Mouse (Mus musculus) myocyte (in vitro differentiated cells): Measurements from ENCODE around the gene Adam11. TPM values are rescaled to one million over a fixed set of nuclear protein-coding genes. Genes with fewer than 3 reads are reported as not detected.

Source experiments
- H3K27me3 ChIP-seq: one replicate; pipeline ENCODE4 v1.6.1; 2011; ENCODE audit not compliant: control insufficient read depth, insufficient read depth, insufficient read length
- H3K36me3 ChIP-seq: one replicate; pipeline ENCODE4 v1.6.1; 2011; ENCODE audit not compliant: control insufficient read depth, insufficient read depth
- H3K4me2 ChIP-seq: one replicate; pipeline ENCODE4 v1.6.1; 2011; ENCODE audit warnings: low read depth, control low read depth
- H3K4me3 ChIP-seq: one replicate; pipeline ENCODE4 v1.5.1; 2011; ENCODE audit warnings: mild to moderate bottlenecking, control low read depth, moderate library complexity
- H3K79me2 ChIP-seq: one replicate; pipeline ENCODE4 v1.6.1; 2011; ENCODE audit not compliant: control insufficient read depth, insufficient read depth
- H3ac ChIP-seq: one replicate; pipeline ENCODE4 v1.6.1; 2011; ENCODE audit not compliant: control insufficient read depth, insufficient read length
- CEBPB ChIP-seq: IDR thresholded peaks from 2 replicates; pipeline ENCODE4 v1.6.1; 2011; ENCODE audit warnings: mild to moderate bottlenecking, moderate library complexity; ENCODE audit not compliant: poor library complexity, insufficient read depth, severe bottlenecking
- E2F4 ChIP-seq: IDR thresholded peaks from one replicate; pipeline ENCODE4 v1.6.1; 2011; ENCODE audit warnings: mild to moderate bottlenecking, control low read depth, moderate library complexity; ENCODE audit not compliant: insufficient read depth
- MAX ChIP-seq: IDR thresholded peaks from one replicate; pipeline ENCODE4 v1.6.1; 2011; ENCODE audit warnings: low read depth, mild to moderate bottlenecking, control low read depth
- MYOD1 ChIP-seq, 3 experiments: IDR thresholded peaks; one replicate each; pipeline ENCODE4 v1.6.1; 2011; ENCODE audit warnings: control low read depth in 2 of 3, low read depth in 2 of 3, mild to moderate bottlenecking in 2 of 3, moderate library complexity in 1 of 3; ENCODE audit not compliant: insufficient read length in 2 of 3, control insufficient read depth in 1 of 3
- MYOG ChIP-seq, 3 experiments: IDR thresholded peaks; one replicate each; pipeline ENCODE4 v1.6.1; 2011; ENCODE audit warnings: control low read depth in 2 of 3, low read depth in 2 of 3, mild to moderate bottlenecking in 2 of 3; ENCODE audit not compliant: insufficient read length in 2 of 3, control insufficient read depth in 1 of 3, insufficient read depth in 1 of 3
- POLR2A ChIP-seq: IDR thresholded peaks from one replicate; pipeline ENCODE4 v1.6.1; 2011; ENCODE audit warnings: low read depth, mild to moderate bottlenecking, control low read depth, moderate library complexity; ENCODE audit not compliant: insufficient read length
- POLR2AphosphoS2 ChIP-seq: IDR thresholded peaks from one replicate; pipeline ENCODE4 v1.6.1; 2011; ENCODE audit warnings: low read depth, control low read depth; ENCODE audit not compliant: insufficient read length
- REST ChIP-seq: IDR thresholded peaks from one replicate; pipeline ENCODE4 v1.6.1; 2011; ENCODE audit warnings: mild to moderate bottlenecking, control low read depth, moderate library complexity; ENCODE audit not compliant: insufficient read depth, insufficient read length
- SRF ChIP-seq: IDR thresholded peaks from one replicate; pipeline ENCODE4 v1.6.1; 2011; ENCODE audit warnings: low read depth; ENCODE audit not compliant: control insufficient read depth, insufficient read length
- TCF12 ChIP-seq: IDR thresholded peaks from one replicate; pipeline ENCODE4 v1.6.1; 2011; ENCODE audit warnings: mild to moderate bottlenecking, control low read depth; ENCODE audit not compliant: poor library complexity, insufficient read depth, severe bottlenecking
- TCF3 ChIP-seq: IDR thresholded peaks from one replicate; pipeline ENCODE4 v1.6.1; 2011; ENCODE audit warnings: low read depth, control low read depth; ENCODE audit not compliant: insufficient read length
- USF1 ChIP-seq: IDR thresholded peaks from one replicate; pipeline ENCODE4 v1.6.1; 2011; ENCODE audit warnings: low read depth, mild to moderate bottlenecking, control low read depth, moderate library complexity
- polyA plus RNA-seq: library from polyadenylated mRNA; unstranded; fragments of >200 nt; fragmentation: generic; extraction: Trizol; gene quantifications from one replicate; pipeline ENCODE4 v1.2.1, GENCODE M21; 2012; ENCODE audit warnings: missing spikeins

The Adam11 gene
- polyA plus RNA-seq, 1 experiment = 0.19 TPM

DNA sequence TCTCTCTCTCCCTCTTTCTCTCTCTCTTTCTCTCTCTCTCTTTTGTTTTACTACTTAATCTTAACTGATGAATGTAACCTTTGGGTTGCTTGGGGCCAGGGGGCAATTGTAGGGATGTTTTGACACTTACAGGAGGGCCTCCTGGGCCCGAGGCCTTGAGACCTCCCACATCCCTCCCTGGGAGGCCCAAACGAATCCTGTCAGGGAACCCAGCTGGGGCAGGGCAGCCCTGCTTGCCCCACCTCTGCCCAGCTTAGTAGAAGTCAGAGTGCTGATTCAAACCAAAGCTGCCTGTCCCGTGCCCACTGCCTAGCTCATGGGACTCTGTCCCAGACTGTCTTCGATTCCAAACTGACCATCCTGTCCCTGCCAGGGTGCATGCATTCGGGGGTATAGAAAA, 17.4 kb downstream of the Adam11 start:
- H3K4me3 ChIP-seq = no peak overlapping the region
- no peaks in the 10 kb centered on the region for H3K79me2 ChIP-seq

DNA sequence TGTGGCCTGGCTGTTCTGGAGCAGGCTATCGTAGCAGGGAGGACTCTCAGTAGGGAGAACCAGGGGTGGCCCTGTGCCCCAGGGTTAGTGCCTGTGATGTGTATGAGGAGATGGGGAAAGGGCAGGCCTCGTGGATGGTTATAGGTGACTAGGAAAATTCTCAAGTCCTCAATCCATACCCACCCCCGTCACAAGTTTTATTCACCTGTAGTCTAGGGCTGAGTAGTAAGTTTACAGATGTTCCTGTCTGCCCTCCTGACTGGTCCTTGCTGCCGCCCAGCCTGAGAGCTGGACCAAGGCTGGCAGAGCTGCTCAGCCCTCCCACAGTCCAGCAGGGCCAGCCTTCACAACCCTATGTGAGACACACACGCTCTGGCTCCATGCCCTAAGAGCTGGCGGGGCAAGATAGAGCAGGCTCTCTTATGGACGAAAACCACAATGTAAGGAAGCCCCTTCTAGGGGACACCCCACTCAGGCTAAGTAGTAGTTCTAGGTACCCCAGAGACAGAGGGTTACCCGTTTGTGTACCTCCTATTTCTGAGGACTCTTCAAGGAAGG, 17.9 kb downstream of the Adam11 start:
- Histone ChIP-seq H3K4me3 (no peak overlapping the region), H3ac (no peak overlapping the region), H3K79me2 (no peaks in the 10 kb centered on the region), H3K27me3 (no peaks in the 10 kb centered on the region), H3K36me3 (no peaks in the 10 kb centered on the region), H3K4me2 (no peak overlapping the region)
- TF ChIP-seq TCF3 = no peak
- TF ChIP-seq MYOD1 (IDR thresholded peaks at IDR 0.05; ENCODE audit: control insufficient read depth in 1 of 3, insufficient read length in 2 of 3, low read depth in 2 of 3) = no peak
- TF ChIP-seq CEBPB = no peak
- no peak for TF ChIP-seq TCF12
- TF ChIP-seq MYOG (IDR thresholded peaks at IDR 0.05; ENCODE audit: control insufficient read depth in 1 of 3, insufficient read depth in 1 of 3, insufficient read length in 2 of 3, low read depth in 2 of 3) = no peak
- no peak for TF ChIP-seq MAX
- no peak for TF ChIP-seq SRF
- TF ChIP-seq POLR2AphosphoS2 = no peak
- TF ChIP-seq E2F4 = no peak
- TF ChIP-seq REST = no peak
- TF ChIP-seq USF1 = no peak
- TF ChIP-seq POLR2A = no peak

More for the DNA sequence above, 17.4 kb downstream of the Adam11 start:
- Histone ChIP-seq H3ac (no peak overlapping the region), H3K27me3 (no peaks in the 10 kb centered on the region), H3K4me2 (no peak overlapping the region), H3K36me3 (no peaks in the 10 kb centered on the region)
- no peak for TF ChIP-seq REST
- no peak for TF ChIP-seq E2F4
- TF ChIP-seq MAX = no peak
- TF ChIP-seq POLR2AphosphoS2 = no peak

DNA sequence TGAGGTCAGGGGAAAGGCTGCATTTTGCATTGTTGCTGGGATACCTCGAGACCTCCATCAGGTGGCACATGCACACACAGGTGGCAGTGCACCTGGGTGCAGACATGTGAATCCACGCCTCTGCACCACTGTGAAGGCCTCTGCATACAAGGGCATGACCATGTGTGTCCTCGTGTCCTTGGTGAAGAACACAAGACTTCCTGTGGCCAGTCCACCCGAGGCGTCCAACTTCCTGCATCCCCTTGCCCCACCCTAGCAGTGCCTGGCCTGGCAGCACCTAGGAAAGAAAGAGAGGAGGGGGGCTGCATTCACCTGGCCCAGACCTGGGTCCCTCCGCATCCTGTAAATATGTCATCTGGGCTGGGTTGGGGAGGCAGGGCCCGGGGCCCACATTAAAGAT, 18.6 kb downstream of the Adam11 start:
- H3K4me3 ChIP-seq = no peak overlapping the region
- no peaks in the 10 kb centered on the region for H3K36me3 ChIP-seq
- H3K4me2 ChIP-seq = no peak overlapping the region
- no peaks in the 10 kb centered on the region for H3K27me3 ChIP-seq
- TF ChIP-seq MAX (no peak), REST (no peak), SRF (no peak), TCF3 (no peak)
- no peaks in the 10 kb centered on the region for H3K79me2 ChIP-seq
- no peak overlapping the region for H3ac ChIP-seq

DNA sequence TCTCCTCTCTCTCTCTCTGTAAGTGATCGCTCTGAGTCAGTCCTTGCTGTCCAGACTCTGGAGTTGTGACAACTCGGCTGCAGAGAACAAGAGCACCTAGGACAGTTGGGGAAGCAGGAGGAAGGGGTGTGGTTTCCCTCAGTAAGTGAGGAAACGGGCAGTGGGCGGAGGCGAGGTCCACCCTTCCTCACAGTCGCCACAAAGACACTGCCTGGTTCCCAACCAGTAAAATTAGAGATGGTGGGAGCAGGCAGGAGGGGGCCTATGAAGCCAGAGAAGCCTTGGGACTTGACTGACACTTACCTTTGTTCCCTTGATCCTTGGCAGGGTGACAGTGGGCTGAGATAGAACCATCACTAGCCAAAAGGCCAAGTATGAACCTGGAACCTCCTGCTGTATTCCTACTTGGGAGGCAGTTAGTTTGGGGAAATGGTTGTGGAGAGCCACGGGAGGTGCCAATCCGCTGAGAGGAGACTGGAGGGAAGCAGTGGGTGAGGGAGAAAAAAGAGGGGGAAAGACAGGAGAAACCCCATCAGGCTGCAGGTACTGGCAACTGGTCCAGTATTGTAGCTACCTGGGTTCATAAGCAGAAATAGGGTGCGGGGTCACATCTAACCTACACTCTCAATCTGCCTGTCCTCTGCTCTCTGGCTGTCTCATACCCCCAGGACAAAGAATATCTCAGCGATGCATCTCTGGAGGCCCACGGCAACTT, 19.2 kb downstream of the Adam11 start:
- no peak overlapping the region for H3K4me2 ChIP-seq
- H3K36me3 ChIP-seq = no peaks in the 10 kb centered on the region
- no peaks in the 10 kb centered on the region for H3K79me2 ChIP-seq
- no peak overlapping the region for H3K4me3 ChIP-seq
- TF ChIP-seq USF1 (no peak), TCF12 (no peak), MAX (no peak), TCF3 (no peak), POLR2AphosphoS2 (no peak), SRF (no peak), POLR2A (no peak), MYOG (IDR thresholded peaks at IDR 0.05; ENCODE audit: control insufficient read depth in 1 of 3, insufficient read depth in 1 of 3, insufficient read length in 2 of 3, low read depth in 2 of 3) (no peak), REST (no peak), MYOD1 (IDR thresholded peaks at IDR 0.05; ENCODE audit: control insufficient read depth in 1 of 3, insufficient read length in 2 of 3, low read depth in 2 of 3) (no peak), CEBPB (no peak), E2F4 (no peak)
- no peak overlapping the region for H3ac ChIP-seq
- no peaks in the 10 kb centered on the region for H3K27me3 ChIP-seq

DNA sequence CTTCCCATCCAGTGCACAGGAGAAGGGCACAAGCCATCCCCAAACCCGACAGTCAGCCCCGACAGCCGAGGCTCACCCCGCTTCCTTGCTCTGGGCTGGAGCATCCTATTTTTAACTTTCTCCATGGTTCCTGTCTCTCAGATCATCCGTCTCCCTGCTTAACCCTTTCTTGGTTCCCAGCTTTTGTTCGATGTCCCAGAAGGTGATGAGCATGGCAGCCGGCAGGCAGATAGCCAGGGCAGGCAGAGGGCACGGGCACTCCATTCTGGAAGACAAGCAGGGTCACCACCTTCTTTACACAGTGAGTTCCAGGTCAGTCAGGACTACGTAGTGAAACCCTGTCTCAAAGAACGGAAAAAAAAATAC, 19.7 kb downstream of the Adam11 start:
- H3K4me3 ChIP-seq = no peak overlapping the region
- H3K27me3 ChIP-seq = no peaks in the 10 kb centered on the region
- no peak overlapping the region for H3ac ChIP-seq
- TF ChIP-seq POLR2A (no peak), MAX (no peak), MYOG (IDR thresholded peaks at IDR 0.05; ENCODE audit: control insufficient read depth in 1 of 3, insufficient read depth in 1 of 3, insufficient read length in 2 of 3, low read depth in 2 of 3) (no peak), E2F4 (no peak), USF1 (no peak), POLR2AphosphoS2 (no peak), MYOD1 (IDR thresholded peaks at IDR 0.05; ENCODE audit: control insufficient read depth in 1 of 3, insufficient read length in 2 of 3, low read depth in 2 of 3) (no peak), CEBPB (no peak), TCF12 (no peak), REST (no peak), SRF (no peak), TCF3 (no peak)
- no peak overlapping the region for H3K4me2 ChIP-seq
- no peaks in the 10 kb centered on the region for H3K79me2 ChIP-seq
- no peaks in the 10 kb centered on the region for H3K36me3 ChIP-seq
